Mouse (Mus musculus): ENCODE measurements around the gene Med12. TPM values are rescaled to one million over a fixed set of nuclear protein-coding genes. Genes with fewer than 3 reads are reported as not detected.

Gene Med12
- total RNA-seq (2023): 153 TPM

GRCm38 (mm10) chrX:101273875-101274738 lies at the start of gene Med12:
Med12 (plus strand) TSS chrX:101274030.

GRCm38 (mm10) chrX:101253952-101254729 lies 19.7 kb upstream of the Med12 start, which contains the start of gene Foxo4:
Foxo4 (plus strand) TSS chrX:101254528.

GRCm38 (mm10) chrX:101263892-101264291 lies 9.9 kb upstream of the Med12 start, which contains the start of gene Gm614:
Gm614 (minus strand) TSS chrX:101263992.

GRCm38 (mm10) chrX:101268025-101268754 lies 5.6 kb upstream of the Med12 start, which contains the start of gene Il2rg:
Il2rg (minus strand) TSS chrX:101268255.

GRCm38 (mm10) chrX:101268755-101269124 lies 5.1 kb upstream of the Med12 start, which contains the start of gene Gm20489:
Gm20489 (minus strand) TSS chrX:101269023.

GRCm38 (mm10) chrX:101299055-101299454 lies 25.2 kb downstream of the Med12 start, which contains the start of gene Nlgn3:
Nlgn3 (plus strand) TSS chrX:101299168.

Other genes starting within 250 kb of the Med12 start
- gene Tex11, start 214.4 kb upstream of the Med12 start, total RNA-seq (2023): not detected
- gene Slc7a3, start 188.0 kb upstream of the Med12 start, total RNA-seq (2023): 0.67 TPM
- gene Snx12, start 51.5 kb upstream of the Med12 start, total RNA-seq (2023): 44.4 TPM
- gene Foxo4, start 19.5 kb upstream of the Med12 start, total RNA-seq (2023): 44.4 TPM
- 58.8 TPM for gene Gm614, start 10.0 kb upstream of the Med12 start, total RNA-seq (2023)
- 610 TPM for gene Il2rg, start 5.8 kb upstream of the Med12 start, total RNA-seq (2023)
- not detected for gene Gm20489, start 5.0 kb upstream of the Med12 start, total RNA-seq (2023)
- gene Nlgn3, start 25.1 kb downstream of the Med12 start, total RNA-seq (2023): 1.4 TPM
- not detected for gene Gjb1, start 102.3 kb downstream of the Med12 start, total RNA-seq (2023)
- 25.7 TPM for gene Zmym3, start 146.8 kb downstream of the Med12 start, total RNA-seq (2023)
- 228 TPM for gene Nono, start 155.3 kb downstream of the Med12 start, total RNA-seq (2023)
- gene Itgb1bp2, start 175.1 kb downstream of the Med12 start, total RNA-seq (2023): 4.0 TPM